Mouse (Mus musculus): ENCODE results near the gene Flywch1. TPM values are rescaled to one million over a fixed set of nuclear protein-coding genes. Genes with fewer than 3 reads are reported as not detected.

Gene Flywch1
- total and polyA plus RNA-seq, 2 experiments from 2014 or later, result 183 to 230 TPM

DNA sequence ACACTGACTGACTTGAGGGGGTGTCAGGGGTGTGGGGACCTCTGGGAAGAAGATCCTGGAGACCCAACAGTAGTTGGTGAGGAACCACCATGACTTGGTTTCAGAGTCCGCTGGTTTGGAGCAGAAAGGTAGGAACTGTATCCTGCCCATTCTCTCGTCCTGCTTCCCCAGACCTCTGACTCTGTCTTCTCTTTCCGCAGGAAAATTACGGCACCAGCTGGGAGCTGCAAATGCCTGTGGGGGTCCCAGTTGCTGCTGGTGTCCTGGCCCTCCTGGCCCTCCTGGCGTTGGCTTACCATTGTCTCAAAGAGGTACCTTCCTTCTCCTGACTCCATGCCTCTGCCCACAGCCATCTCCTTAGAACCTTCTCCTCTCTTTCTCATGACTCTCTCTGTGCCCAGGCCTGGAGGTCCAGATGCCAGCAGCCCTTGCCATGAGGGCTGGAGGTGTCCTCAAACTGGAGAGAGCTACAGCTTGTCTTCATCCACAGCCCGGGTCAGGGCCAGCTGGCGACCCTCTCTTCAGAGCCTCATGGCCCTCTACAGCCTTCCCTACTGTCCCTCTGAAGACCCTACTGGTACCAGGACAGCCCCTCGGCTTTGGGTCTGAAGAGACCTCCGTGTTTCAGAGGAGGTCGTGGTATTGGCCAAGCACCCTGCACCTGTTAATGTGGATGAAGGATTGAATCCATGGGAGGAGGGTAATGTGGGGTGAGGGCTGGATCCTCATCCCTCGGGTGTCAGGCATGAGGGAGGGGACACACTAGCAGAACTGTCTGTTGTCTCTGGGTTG lies 21.8 kb downstream of the Flywch1 start:
- Histone ChIP-seq H3K27me3 (ENCODE audit: insufficient read depth, low read length) (peaks cover 14% of the 10 kb centered on the region; the same call in 1 of the 2 replicates), H3K27ac (no peak overlapping the region), H3K4me1 (ENCODE audit: insufficient read depth, low read length) (peaks cover 12% of the 10 kb centered on the region; the same call in 1 of the 2 replicates), H3K9me3 (ENCODE audit: low read length) (no peaks in the 10 kb centered on the region), H3K4me2 (ENCODE audit: low read depth, low read length) (peak overlapping the region; percentile 26; the same call in 1 of the 2 replicates), H3K9ac (replicated peaks; ENCODE audit: low read length) (no peak overlapping the region), H3K36me3 (ENCODE audit: insufficient read depth, low read length) (peaks cover 27% of the 10 kb centered on the region), H3K4me3 (ENCODE audit: low read length) (no peak overlapping the region)
- no peak for TF ChIP-seq CTCF (IDR thresholded peaks at IDR 0.05; ENCODE audit: low read depth)
- DNase-seq (ENCODE audit: low spot score), result no peak
- ATAC-seq, result no peak
- 85% methylated on average over 11 of the region's 11 CpGs for WGBS

GRCm38 (mm10) chr17:23748631-23749391 lies 22.6 kb downstream of the Flywch1 start:
- TF ChIP-seq CTCF (IDR thresholded peaks at IDR 0.05; ENCODE audit: low read depth), result peak; percentile 80

GRCm38 (mm10) chr17:23748026-23748425 lies 23.4 kb downstream of the Flywch1 start:
- no peak for TF ChIP-seq CTCF (IDR thresholded peaks at IDR 0.05; ENCODE audit: low read depth)
- 37% methylated on average over 6 of the region's 6 CpGs for WGBS
- ATAC-seq, result no peak
- no peak for DNase-seq (ENCODE audit: low spot score)
- no peak overlapping the region for H3K27ac ChIP-seq
- no peaks in the 10 kb centered on the region for H3K9me3 ChIP-seq (ENCODE audit: low read length)
- peaks cover 15% of the 10 kb centered on the region for H3K36me3 ChIP-seq (ENCODE audit: insufficient read depth, low read length)
- no peak overlapping the region for H3K4me3 ChIP-seq (ENCODE audit: low read length)
- H3K4me1 ChIP-seq (ENCODE audit: insufficient read depth, low read length), result peaks cover 13% of the 10 kb centered on the region; the same call in 1 of the 2 replicates
- no peak overlapping the region for H3K9ac ChIP-seq (replicated peaks; ENCODE audit: low read length)
- peaks cover 29% of the 10 kb centered on the region for H3K27me3 ChIP-seq (ENCODE audit: insufficient read depth, low read length)
- H3K4me2 ChIP-seq (ENCODE audit: low read depth, low read length), result no peak overlapping the region

More at GRCm38 (mm10) chr17:23748631-23749391, 22.6 kb downstream of the Flywch1 start:
- no peak overlapping the region for H3K9ac ChIP-seq (replicated peaks; ENCODE audit: low read length)
- ATAC-seq (no peak), DNase-seq (ENCODE audit: low spot score) (peak; percentile 81)
- H3K27ac ChIP-seq, result no peak overlapping the region
- H3K27me3 ChIP-seq (ENCODE audit: insufficient read depth, low read length), result peaks cover 21% of the 10 kb centered on the region; the same call in 1 of the 2 replicates
- H3K4me1 ChIP-seq (ENCODE audit: insufficient read depth, low read length), result peaks cover 13% of the 10 kb centered on the region; the same call in 1 of the 2 replicates
- peaks cover 21% of the 10 kb centered on the region for H3K36me3 ChIP-seq (ENCODE audit: insufficient read depth, low read length)
- no peaks in the 10 kb centered on the region for H3K9me3 ChIP-seq (ENCODE audit: low read length)
- no peak overlapping the region for H3K4me3 ChIP-seq (ENCODE audit: low read length)
- WGBS, result 38% methylated on average over 10 of the region's 10 CpGs
- H3K4me2 ChIP-seq (ENCODE audit: low read depth, low read length), result peak overlapping the region; percentile 26; the same call in 1 of the 2 replicates

- Histone ChIP-seq H3K9me3 (ENCODE audit: low read length) (no peaks in the 10 kb centered on the region), H3K27ac (no peak overlapping the region), H3K4me1 (ENCODE audit: insufficient read depth, low read length) (peaks cover 14% of the 10 kb centered on the region; the same call in 1 of the 2 replicates), H3K4me3 (ENCODE audit: low read length) (no peak overlapping the region), H3K27me3 (ENCODE audit: insufficient read depth, low read length) (peaks cover 34% of the 10 kb centered on the region), H3K4me2 (ENCODE audit: low read depth, low read length) (no peak overlapping the region), H3K36me3 (ENCODE audit: insufficient read depth, low read length) (peaks cover 10% of the 10 kb centered on the region), H3K9ac (replicated peaks; ENCODE audit: low read length) (no peak overlapping the region)
- no peak for ATAC-seq
- 85% methylated on average over 3 of the region's 3 CpGs for WGBS
- no peak for TF ChIP-seq CTCF (IDR thresholded peaks at IDR 0.05; ENCODE audit: low read depth)
- DNase-seq (ENCODE audit: low spot score), result no peak
Measured at GRCm38 (mm10) chr17:23747471-23747870, 23.9 kb downstream of the Flywch1 start.

GRCm38 (mm10) chr17:23746767-23747166 lies 24.6 kb downstream of the Flywch1 start:
- H3K9ac ChIP-seq (replicated peaks; ENCODE audit: low read length), result no peak overlapping the region
- peaks cover 6% of the 10 kb centered on the region for H3K36me3 ChIP-seq (ENCODE audit: insufficient read depth, low read length)
- no peak for TF ChIP-seq CTCF (IDR thresholded peaks at IDR 0.05; ENCODE audit: low read depth)
- no peak overlapping the region for H3K4me2 ChIP-seq (ENCODE audit: low read depth, low read length)
- DNase-seq (ENCODE audit: low spot score) (no peak), ATAC-seq (no peak)
- H3K27ac ChIP-seq, result no peak overlapping the region
- H3K27me3 ChIP-seq (ENCODE audit: insufficient read depth, low read length), result peaks cover 41% of the 10 kb centered on the region
- 88% methylated on average over 3 of the region's 3 CpGs for WGBS
- no peak overlapping the region for H3K4me3 ChIP-seq (ENCODE audit: low read length)
- peaks cover 17% of the 10 kb centered on the region; the same call in 1 of the 2 replicates for H3K4me1 ChIP-seq (ENCODE audit: insufficient read depth, low read length)
- no peaks in the 10 kb centered on the region for H3K9me3 ChIP-seq (ENCODE audit: low read length)

- peak; percentile 49 for TF ChIP-seq CTCF (IDR thresholded peaks at IDR 0.05; ENCODE audit: low read depth)
- Histone ChIP-seq H3K4me2 (ENCODE audit: low read depth, low read length) (peak overlapping the region; percentile 65), H3K27me3 (ENCODE audit: insufficient read depth, low read length) (peaks cover 46% of the 10 kb centered on the region), H3K4me1 (ENCODE audit: insufficient read depth, low read length) (peaks cover 17% of the 10 kb centered on the region; the same call in 1 of the 2 replicates), H3K36me3 (ENCODE audit: insufficient read depth, low read length) (peaks cover 1% of the 10 kb centered on the region; the same call in 1 of the 2 replicates), H3K9me3 (ENCODE audit: low read length) (no peaks in the 10 kb centered on the region), H3K4me3 (ENCODE audit: low read length) (peak overlapping the region; percentile 40), H3K27ac (no peak overlapping the region), H3K9ac (replicated peaks; ENCODE audit: low read length) (no peak overlapping the region)
- WGBS, result 4% methylated on average over 12 of the region's 12 CpGs
- DNase-seq (ENCODE audit: low spot score), result no peak
- ATAC-seq, result no peak
Measured at GRCm38 (mm10) chr17:23746311-23746710, 25.1 kb downstream of the Flywch1 start.
